Mouse (Mus musculus): ENCODE data around the gene Olfr113.

DNA sequence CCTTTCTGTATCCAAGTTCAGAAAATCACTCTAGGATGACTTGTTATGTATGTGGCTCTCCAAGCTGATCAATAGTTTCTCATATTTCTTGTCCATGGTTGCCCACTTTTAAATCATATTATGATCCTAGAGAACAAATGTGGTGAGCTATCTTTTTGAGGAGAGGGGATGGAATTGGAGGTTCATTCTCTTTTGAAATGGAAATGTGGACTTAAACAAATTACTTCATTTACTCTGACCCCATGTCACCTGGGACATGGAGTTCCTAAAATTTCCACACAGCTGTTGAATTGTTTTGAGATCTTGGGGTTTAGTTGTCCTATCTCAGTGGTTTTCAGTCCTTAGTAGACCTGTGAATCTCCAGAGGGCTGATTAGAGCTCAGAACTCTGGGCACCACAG, at the start of gene Olfr113:
- no peak for TF ChIP-seq POLR2A (IDR thresholded peaks at IDR 0.05; ENCODE audit: control insufficient read depth, low read depth, low read length)
- no peak for TF ChIP-seq CTCF (IDR thresholded peaks at IDR 0.05; ENCODE audit: control insufficient read depth, insufficient read depth, insufficient replicate concordance, low read depth, low read length)

Data from testis, adult 2 months (tissue).